Mouse (Mus musculus) small intestine, adult 2 months (tissue): ENCODE data around the gene Mtmr2.

ENCODE experiments used
- CTCF ChIP-seq: fragments of 200-500 bp; IDR thresholded peaks from 2 replicates; pipeline ENCODE4 v1.5.1; 2012; ENCODE audit warnings: low read depth, mild to moderate bottlenecking, control low read depth, inconsistent platforms, low read length, moderate library complexity, mixed read lengths; ENCODE audit not compliant: insufficient replicate concordance, insufficient read length; ENCODE audit errors: extremely low read depth
- POLR2A ChIP-seq: fragments of 200-500 bp; IDR thresholded peaks from 2 replicates; pipeline ENCODE4 v1.6.1; 2012; ENCODE audit warnings: low read depth, mild to moderate bottlenecking, control low read depth, inconsistent platforms, low read length, moderate library complexity

GRCm38 (mm10) chr9:13699781-13700116, 48.5 kb upstream of the Mtmr2 start:
- TF ChIP-seq CTCF = no peak
- no peak for TF ChIP-seq POLR2A
